Mouse (Mus musculus): ENCODE data around the gene Ndrg3.

Gene Ndrg3

DNA sequence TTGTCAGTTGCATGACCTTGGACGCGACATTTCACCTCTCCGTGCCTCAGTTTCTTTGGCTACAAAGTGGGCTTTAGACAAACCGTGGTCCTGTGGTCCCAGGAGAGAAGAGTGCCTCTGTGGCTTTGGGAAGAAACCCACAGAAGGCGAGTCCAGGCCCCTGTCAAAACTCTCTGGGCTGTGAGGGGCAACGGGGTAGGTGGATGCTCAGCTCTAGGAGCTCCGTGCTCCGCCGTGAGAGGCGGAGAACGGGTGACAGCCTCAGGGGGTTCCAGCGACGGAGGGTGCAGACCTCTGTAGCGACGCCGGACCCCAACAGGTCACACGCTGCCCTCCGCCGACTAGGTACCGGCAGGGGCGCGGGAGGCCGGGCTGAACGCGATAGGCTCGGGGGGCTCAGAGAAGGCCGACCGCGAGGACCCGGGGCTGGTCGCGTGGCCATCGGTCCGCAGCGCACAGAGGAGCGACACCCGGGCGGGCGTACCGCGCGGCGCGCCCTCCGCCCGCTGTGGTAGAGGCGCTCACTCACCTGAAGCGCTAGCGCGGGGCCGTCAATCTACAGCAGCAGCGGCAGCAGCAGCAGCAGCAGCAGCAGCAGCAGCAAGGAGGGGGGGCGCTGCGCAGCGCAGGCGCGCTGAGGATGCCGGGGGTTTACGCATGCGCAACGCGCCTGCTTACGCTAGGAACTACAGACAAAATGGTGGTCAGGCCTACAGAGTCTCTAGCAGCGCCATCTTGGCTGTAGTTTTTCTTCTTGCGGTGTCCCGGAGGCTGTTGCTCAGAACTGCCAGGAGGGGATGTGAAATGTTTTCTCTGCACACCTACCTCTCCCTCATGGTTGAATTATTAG lies at the start of gene Ndrg3:
Gene Ndrg3 (minus strand): TSS at position 587 of the 850 bp plus-strand sequence.
- DNase-seq (ENCODE audit: low read depth, low spot score) = peak; percentile 99

DNA sequence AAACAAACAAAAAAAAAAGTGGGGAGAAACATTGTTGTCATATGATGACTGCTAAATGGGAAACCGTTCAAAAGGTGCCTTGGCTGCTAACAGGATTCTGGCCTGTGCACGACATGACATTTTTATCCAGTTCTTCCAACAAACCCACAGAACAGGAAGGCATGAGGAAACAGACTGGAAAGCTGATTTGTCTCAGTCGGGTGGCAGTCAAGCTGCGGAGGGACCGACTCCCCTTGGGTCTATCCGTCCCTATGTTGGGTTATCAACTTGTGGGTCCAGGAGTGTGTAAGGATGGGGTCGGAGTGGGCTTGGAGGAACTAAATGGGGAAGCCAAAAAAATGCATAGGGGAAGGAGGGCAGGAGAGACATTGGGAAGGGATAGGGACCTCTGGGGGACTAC lies 49.6 kb upstream of the Ndrg3 start:
- no peak for DNase-seq (ENCODE audit: low read depth, low spot score)

DNA sequence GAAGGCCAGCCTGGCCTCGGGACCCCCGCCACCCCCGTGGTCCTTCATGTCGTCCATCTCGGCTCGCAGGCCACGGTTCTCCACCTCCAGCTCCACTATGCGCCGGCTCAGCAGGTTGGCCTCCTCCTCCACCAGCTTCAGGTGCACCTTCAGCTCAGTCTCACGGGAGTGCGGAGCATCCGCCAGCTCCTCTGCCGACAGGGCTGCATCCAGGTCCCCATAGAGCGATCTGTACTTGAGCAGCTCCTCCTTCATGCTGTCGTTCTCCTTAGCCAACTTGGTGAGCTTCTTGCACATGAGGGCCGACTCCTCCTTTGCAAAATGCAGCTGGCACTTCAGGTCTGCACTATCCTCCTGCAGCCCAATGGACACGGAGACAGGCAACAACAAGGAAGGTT lies 48.8 kb upstream of the Ndrg3 start:
- no peak for DNase-seq (ENCODE audit: low read depth, low spot score)

DNA sequence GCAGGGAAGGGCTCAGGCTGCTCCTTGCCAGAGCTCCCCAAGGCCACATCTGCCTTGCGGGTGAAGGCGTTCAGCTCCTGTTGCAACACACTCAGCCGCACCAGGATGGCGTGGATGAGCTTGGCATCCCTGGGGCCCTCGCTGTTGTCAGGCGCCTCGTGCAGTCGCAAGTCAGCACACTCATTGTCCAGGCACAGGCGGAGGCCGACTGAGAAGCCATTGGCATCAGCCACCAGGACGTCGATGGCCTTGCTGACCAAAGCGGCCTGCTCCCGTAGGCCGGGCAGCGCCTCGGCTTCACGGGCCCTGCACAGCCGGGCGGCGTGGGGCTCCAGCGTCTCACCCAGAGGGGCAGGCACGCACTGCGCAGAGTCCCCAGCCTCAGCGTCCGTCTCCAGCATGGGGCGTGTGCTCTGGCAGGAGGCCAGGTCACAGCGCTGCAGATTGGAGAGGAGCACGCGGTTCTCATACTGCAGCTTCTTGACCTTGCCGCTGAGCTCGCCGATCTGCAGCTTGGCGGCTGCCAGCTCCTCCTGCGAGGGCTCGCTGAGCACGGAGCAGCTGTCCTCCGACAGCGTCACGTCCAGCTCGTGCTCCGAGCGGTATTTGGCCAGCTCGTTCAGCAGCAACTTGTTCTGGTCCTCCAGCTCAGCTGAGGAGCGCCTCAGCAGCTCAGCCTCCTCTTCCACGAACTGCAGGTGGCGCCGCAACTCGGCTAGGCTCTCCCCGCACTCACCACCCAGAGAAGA lies 48.2 kb upstream of the Ndrg3 start:
- DNase-seq (ENCODE audit: low read depth, low spot score) = no peak

DNA sequence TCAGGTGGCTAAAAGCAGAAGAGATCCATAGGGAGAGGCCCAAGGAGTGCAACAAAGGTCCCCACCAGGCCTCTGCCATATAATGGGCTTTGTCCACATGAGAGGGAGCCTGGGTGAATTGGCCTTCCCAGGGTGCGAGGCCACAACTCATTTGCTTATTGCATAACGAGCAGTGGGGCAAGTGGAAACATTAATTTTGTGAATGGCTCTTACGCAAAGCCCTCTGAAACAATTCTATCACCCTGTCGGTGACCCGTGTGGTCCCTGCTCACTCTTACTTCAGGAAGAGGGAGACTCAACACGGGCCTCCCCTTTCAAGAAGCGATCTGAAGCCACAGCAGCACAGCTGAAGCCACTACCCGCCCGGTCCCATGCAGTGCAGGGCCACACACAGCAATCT lies 45.4 kb upstream of the Ndrg3 start:
- DNase-seq (ENCODE audit: low read depth, low spot score) = no peak

DNA sequence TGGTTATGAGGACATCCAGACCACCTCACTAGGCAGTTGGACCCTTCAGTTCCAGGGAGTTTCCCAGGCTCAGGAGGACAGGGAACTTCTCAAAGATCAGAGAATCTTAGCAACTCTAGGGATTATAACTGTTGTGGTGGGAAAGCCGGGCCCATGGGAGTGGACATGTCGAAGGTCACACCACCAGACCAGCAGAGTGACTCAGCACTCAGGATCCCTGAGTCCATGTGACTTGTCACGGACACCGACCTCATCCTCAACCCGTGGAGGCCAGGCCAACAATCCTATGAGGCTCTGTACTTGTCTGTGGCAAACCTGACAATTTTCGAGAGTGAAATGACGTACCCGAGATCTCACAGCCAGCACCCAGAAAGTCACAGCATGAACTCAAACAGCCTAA lies 44.5 kb upstream of the Ndrg3 start:
- DNase-seq (ENCODE audit: low read depth, low spot score) = no peak

DNA sequence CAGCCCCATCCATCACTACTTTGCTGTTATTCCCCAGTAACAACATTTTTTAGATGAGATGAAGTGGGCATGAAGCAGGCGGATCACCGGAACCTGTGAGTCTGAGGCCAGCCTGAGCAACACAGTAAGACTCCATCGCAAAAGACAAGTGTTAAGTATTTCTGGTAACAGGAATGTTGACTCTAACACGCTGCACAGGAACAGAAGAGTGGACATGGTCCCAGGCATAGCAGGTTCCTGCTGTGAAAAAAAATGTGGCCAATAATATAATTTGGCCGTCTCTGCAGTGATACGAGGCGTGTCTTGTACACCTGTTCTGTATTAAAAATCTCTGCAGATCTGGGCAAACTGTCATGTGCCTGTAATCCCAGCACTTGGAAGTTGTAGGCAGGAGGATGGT lies 43.5 kb upstream of the Ndrg3 start:
- no peak for DNase-seq (ENCODE audit: low read depth, low spot score)

DNA sequence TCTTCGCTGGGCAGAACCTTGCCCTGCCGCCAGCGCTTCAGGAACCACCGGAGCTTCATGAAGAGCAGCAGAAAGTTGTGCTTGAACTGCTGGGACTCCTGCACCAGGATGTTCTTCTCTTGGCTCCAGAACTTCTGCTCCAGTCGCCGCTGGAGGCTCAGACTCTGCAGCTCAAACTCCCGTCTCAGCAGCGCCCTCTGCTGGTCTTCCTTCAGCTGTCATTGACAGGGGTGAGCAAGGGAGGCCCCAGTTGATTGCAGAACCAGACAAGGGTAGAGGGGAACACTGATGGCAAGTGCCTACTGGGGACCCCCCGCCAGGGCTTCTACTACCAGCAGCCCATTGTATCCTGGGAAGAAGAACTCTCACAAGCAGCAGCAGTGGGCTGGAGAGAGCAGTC lies 38.9 kb upstream of the Ndrg3 start:
- DNase-seq (ENCODE audit: low read depth, low spot score) = peak; percentile 74

DNA sequence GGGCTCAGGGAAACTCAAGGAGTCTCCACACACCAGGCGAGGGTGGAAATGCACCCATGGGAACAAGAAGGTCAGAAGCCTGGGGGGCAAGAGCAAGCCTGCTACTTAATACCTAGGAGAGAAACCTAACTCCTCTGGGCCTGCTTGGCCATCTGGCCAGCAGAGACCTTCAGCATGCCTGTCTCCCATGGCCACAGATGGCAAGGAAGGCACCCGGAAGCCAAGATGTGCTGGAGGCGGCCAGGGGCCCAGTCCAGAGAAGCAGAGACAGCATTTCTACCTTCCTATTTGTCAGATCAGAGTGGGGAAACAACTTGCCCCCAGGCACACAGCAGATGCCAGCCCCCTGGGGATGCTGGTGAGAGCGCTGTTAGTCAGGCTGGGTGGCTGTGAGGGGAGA lies 36.4 kb upstream of the Ndrg3 start:
- DNase-seq (ENCODE audit: low read depth, low spot score) = peak; percentile 40

DNA sequence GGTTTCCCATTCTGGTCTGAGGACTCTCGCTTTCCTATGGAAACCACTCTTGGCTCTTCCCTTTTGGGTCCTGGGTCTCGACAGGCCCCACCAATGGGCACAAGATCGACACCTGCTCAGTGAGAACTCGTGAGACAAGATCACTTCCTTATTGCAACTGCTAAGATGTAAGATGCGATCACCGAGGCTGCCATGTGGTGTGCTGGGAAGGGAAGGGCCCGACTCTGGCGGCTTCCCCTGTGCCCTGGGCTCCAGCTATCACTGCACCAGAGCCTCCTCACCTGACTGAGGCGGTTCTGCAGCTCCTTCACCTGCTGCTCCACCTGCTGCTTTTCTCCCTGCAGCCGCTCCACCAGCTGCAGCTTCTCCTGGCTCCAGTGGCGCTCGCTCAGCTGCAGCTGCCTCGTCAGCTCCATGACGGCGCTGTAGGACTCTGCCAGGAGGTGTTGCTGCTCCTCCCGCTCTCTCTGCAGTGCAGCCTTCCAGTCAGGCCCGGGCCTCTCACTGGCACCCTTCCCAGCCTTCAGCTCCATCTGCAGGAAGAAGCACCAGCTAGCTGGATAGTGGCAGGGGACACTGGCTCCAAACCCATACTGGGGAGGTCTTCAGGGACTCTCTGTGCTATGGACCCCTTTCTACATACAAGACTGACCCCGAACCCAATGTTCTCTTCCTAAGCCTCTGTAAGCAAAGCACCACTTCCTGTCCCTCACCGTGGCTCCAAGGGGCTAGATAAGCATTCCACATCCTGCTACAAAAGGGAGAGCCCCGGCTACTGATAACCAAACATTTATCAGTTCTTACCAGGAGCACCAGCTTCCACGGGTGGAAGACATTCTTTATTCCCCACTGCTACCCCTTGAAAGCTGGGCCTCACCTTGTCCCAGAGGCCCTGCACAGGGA lies 35.5 kb upstream of the Ndrg3 start:
- no peak for DNase-seq (ENCODE audit: low read depth, low spot score)

DNA sequence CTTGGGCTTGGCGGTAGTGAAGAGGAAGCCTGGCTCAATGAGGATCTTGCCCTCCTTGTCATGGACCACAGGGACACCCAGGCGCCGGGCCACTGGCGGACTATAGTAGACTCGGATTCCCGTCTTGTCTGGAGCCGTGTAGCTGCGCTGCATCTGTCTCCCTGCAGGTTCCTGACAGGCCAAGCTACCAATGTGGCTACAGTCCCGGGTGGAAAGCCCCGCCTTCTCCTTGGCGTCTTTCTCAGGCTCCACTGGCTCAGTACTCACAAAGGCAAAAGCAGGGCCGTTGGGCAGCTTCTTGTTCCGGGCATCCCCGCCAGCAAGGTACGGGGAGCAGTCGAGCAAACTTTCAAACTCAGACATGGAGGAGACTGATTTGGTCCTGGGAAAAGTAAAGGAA lies 29.3 kb upstream of the Ndrg3 start:
- DNase-seq (ENCODE audit: low read depth, low spot score) = no peak

DNA sequence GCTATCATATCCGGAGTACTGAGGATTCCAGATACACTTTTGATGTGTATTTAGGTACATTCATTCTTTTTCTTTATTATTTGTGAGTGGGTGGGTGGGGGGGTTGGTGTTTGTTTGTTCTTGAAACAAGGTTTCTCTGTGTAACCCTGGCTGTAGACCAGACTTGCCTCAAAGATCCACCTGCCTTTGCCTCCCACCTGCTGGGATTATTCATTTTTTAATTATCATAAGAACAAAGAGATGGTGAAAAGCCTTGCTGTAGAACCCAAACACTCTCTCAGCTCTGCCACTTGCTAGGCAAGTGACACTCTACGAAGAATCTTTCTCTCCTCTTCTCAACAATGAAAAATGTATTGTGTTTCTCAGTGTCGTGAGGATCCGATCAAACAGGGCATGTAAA lies 27.4 kb upstream of the Ndrg3 start:
- no peak for DNase-seq (ENCODE audit: low read depth, low spot score)

DNA sequence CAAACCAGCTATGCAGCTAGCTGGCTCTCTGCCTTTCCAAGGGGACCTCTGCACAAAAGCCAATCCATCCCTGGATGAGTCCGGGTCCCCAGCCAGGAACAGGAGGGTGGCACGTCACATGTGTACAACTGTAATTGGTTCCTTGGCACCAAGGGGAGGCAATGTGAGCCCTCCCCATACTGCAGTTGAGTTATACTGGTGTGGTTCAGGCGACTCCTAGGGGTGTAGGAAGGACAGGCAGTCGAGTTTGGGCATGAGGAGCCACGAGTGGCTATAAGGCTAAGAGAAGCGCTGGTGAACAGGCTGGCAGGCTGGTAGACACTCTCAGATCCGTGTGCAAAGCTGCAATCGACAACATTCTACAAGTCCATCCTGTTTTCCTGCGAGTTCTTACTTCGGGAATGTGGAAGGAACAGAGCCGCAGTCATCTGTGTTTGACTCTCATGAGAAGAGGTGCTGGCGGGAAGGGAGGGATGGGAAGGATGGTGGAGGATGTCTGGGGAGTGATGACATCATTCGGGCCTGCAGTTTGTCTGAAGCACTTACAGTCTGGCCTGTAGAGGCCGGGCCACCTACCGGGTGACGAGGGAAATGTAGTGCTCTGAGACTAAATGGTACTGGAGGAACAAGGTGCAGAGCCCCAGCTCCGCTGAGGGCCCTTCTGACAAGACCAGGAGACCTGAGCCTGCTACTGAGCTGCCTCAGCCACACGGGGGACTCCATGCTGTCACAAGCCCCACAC lies 24.8 kb upstream of the Ndrg3 start:
- no peak for DNase-seq (ENCODE audit: low read depth, low spot score)

DNA sequence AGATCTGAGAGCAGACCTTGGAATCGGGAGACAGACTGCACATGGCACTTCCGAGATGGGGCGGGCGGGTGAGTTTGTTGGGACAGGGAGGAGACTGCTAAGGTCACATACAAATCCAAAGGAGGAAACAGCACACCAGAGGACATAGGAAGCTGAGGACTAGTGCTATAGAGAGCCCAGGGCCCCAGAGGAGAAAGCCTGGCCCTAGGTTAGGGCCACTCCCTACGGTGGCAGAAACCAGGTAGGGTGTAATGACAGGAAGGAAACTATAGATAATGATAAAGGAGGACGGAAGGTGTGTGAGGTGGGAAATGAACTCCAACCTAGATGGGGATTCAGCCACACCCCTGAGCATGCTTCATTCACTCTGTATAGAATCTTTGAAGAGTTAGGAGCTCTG lies 20.5 kb upstream of the Ndrg3 start:
- DNase-seq (ENCODE audit: low read depth, low spot score) = no peak

DNA sequence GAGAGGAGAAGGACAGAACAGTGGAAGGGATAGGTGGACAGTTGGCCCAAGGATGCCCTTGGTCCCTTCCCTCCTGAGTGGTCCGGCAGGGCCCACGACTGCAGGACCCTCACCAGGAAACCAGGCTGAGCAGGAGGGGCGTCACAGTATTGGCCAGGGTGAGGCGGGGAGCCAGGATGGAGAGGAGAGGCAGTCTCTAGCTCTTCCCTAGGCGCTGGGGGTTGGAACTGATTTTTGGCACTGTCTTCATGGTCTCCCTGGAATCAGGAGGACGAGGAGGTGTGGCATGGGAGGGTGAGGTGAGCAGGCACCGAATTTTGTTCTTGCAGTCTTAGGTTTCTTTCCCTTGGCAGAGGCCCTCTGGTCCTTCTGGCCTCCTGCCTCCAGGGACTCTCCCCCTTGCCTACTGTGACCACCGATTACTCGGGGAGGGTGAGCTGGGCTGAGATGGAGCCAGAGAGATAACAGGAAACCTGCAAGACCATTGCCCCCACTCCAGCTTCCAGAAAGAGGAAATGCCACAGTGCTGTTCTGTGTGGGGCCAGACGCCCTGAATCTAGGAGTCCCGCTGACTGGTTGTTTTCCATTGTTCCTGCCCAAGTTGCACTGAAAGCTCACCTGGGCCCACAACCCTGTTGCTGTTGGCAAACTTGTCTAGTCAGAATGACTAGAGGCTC lies 18.9 kb upstream of the Ndrg3 start:
- DNase-seq (ENCODE audit: low read depth, low spot score) = no peak

DNA sequence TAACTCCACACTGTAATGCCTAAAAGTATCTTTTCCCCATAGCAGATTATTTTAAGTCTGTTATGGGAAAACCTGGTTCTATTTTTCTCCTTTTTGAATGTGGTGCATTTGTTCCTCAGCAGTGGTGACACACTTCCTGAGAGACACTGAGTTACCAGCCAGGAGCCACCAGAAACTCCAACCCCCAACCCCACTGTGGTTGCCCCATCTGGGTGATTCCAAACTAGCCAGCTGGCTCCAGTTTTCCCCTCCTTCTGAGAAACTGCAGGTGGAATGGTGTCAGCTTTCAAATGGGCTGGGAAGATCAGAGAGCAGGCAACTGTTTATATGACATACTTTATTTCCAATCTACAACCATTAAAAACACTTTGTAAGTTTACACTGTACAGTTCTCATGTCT lies 18.3 kb upstream of the Ndrg3 start:
- no peak for DNase-seq (ENCODE audit: low read depth, low spot score)

DNA sequence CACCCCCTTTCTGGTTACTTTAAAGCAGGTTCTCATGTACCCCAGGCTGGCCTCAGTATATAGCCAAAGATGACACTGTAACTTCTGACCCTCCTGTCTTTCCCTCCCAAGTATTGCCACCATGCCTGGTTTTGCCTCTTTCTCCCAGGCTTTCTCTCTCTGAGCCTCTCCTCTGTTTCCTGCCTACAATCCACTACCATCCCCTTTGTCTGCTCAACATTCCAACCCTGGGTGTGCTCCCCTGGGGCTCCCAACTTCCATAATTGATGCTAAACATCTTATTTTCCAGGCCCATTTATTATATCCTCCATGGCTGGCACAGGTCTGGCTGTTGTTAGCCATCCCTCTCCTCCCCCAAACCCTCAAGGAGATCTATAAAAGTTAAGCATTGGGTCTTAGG lies 16.7 kb upstream of the Ndrg3 start:
- no peak for DNase-seq (ENCODE audit: low read depth, low spot score)

DNA sequence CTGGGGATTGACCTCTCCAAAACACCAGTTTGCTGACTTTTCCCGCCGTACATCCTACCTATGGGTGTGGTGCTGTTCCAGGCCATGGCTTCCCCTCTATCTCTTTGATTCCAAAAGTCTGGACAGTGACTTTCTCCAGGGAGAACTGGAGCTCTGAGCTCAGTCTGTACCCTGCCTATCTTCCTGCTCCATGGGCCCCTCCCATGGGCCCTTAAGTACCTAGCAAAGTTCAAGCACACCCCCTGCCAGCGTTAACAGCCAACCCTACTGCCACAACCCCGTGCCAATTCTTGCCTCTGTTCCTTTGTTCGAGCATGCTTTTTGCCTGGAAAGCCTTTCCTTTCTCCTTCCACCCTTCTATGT lies 15.4 kb upstream of the Ndrg3 start:
- no peak for DNase-seq (ENCODE audit: low read depth, low spot score)

DNA sequence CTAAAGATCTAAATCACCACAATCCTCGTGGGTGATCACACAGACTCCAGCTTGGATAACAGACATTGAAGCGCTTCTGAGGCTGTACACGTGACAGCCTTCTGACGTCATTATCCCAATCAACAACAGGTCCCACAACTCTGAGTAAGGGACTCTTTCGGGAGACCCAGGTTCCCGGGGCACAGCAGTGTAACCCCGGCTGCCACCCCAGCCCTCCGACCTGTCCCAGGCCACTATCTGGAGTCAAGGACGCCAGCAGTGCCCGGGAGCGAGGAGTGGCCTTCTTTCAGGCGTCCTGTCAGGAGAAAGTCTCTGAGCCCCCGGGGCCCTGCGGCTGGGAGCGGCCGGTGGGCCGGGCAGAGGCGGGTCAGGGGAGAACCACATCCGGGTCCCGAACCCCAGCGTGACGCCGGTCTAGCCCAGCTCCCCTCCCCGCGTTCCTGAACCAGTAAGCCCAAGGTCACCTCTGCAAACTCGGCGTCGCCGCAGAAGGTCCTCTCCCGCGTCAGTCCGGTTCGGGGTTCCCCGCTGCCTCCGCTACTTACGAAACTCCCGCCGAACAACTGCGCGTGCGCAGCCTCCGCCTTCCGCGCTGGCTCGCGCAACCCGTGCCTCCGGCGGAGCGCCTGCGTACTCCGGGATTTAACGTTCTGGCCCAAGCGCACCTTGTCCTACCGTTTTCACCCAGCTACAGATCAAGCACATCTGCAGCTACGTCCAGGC lies 14.8 kb upstream of the Ndrg3 start, which contains the start of gene Dsn1:
Gene Dsn1 (minus strand): TSS at position 644 of the 723 bp plus-strand sequence.
- DNase-seq (ENCODE audit: low read depth, low spot score) = peak; percentile 87

DNA sequence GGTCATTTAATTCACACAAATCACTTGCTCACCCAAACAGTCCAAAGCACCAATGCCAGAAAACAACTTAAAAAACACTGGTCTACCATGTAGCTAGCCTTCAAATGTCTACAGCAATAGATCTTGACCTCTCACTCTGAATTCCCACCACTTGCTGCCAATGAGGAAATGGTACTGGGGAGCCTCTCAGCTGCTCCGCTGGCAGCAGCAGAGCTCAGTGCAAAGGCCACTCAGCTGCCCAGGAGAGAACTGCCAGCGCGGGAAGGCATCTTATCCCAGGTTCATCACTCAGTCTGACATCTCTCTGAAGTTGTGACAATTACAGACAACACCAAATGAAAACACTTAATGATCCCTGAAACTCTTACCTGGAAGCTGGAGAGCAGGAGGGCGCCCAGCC lies 10.5 kb upstream of the Ndrg3 start:
- no peak for DNase-seq (ENCODE audit: low read depth, low spot score)
